Mouse (Mus musculus): ENCODE measurements around the gene 1700067K01Rik.

DNA sequence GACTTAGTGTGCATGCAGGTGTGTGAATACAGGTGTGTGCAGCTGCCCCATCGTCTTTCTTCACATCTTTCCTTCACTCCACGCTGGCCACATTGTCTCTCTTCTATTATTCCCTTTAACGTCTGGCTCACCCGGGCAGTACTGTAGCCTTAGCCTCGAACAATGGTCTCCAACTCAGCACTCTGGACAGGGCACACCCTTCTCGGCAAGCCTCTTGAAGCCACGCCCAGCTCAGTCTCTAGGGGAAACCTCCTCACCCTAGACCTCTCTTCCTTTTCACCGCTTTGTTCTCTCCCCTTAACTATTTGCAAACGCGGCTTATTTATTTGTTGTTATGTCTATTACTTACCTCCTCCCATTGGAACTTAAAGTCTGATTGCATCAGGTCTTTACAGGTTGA, 26.1 kb downstream of the 1700067K01Rik start:
- TF ChIP-seq CTCF (IDR thresholded peaks at IDR 0.05; ENCODE audit: control insufficient read depth, insufficient read depth, insufficient read length) (no peak), MAX (IDR thresholded peaks at IDR 0.05) (no peak), MYOD1 (IDR thresholded peaks at IDR 0.05; ENCODE audit: control insufficient read depth, insufficient read length, low read depth) (no peak), USF1 (IDR thresholded peaks at IDR 0.05; ENCODE audit: low read depth) (no peak), MYOG (IDR thresholded peaks at IDR 0.05; ENCODE audit: control insufficient read depth, extremely low read depth, insufficient read length) (no peak), FOSL1 (IDR thresholded peaks at IDR 0.05; ENCODE audit: insufficient read depth, low read length, poor library complexity, severe bottlenecking) (no peak)
